Mouse (Mus musculus) ovary, postnatal 14 days (tissue): ENCODE results near the gene Fpr-rs4.
"Not testable (repeated sequence)": the region's sequence is repeated elsewhere in the genome, so short reads cannot be mapped to it uniquely, and the experiment has no call there.

Experiments used
- DNase-seq: peaks from one replicate; pipeline ENCODE4 v3.0.0; 2022; ENCODE audit warnings: low spot score

The Fpr-rs4 gene

DNA sequence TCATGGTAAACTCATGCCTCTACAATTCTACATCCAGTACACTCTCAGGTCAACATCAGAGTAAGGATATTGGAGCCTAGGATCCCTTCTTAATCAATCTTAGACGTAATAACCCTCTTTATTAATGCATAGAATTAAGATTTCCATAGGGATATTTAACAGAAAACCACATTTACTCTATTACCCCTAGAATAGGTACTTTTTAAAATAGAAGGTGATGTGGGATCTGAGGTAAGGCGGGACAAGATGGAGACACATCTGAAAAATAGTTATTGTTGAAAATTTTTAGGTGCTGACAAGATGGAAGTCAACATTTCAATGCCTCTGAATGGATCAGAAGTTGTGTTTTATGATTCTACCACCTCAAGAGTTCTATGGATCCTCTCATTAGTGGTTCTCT, at the start of gene Fpr-rs4:
Gene Fpr-rs4, plus strand, starts transcription at position 301 of the 400 bp plus-strand sequence.
- DNase-seq: no peak

DNA sequence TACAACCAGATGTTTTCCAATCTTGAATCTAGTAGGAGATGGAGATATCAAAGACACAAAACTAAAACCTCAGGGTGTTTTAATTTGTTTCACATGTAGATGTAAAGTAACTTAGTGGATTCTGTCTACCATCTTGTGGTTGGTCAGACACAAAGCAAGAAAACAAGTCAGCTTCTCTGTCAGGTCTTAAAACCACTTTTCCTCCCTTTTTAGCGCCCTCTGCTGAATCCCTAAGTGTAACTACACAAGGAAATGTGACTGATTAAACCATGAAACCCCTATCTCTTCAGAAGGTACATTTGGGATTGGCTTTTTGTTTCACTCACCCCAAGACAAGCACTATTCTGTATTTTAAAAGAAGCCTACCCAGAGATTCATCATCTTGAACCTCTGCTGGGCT, 48.1 kb upstream of the Fpr-rs4 start:
- no peak for DNase-seq

DNA sequence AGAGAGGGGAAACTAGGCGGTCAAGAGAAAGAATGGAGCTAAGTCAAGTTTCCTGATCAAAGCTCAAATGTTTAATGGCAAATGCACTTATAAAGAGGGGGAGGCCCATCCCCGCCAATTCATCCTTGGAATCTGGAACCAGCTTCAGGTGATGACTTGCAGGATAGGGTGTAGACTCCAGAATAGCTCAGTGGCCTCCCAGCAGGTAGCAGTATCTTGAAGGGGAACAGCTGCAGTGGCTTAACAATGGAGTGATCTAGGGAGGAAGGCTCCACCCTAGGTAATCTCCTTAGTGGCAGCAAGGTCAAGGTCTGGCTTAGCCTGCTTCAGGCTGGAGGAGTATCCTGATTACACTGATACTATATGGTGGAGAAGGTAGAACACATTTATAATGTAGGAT, 40.3 kb upstream of the Fpr-rs4 start:
- DNase-seq: not testable (repeated sequence)

DNA sequence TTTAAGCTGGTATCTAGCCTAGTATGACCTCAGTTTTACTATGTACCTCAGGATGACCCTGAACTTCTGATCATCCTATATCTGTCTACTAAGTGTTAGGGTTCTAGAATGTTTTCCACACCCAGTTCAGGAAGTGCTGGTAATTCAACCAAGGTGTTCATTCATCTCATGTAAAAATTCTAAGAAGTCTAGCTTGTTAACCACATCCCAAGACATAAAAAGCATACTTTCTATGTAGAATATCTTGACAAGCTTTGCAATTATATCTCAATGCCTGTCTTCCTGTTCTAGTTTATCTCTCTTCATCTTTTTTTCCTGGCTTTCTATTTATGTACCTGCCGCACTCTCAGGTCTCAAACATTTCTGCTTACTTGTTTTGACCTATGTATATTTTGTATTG, 16.8 kb upstream of the Fpr-rs4 start:
- DNase-seq: no peak

DNA sequence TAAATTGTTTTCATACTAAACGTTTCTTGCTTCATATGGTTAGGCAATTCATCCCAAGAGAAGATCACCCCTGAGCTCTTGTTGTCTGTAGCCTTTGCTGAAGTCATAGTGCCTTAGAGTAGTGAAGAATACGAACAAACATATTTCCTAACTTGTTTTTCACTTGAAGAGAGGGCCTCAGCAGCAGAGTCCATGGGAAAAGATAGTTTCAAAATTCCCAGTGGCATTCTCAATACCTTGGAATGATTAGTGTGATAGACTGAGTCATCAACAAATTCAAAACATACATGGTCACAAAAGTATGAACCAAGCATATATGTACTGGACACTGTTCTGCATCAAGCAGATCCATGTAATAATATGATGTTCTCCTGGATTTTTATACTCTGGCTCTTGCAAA, 27.6 kb downstream of the Fpr-rs4 start, which contains the start of gene Vmn2r124:
Gene Vmn2r124, plus strand, starts transcription at position 301 of the 400 bp plus-strand sequence.
- no peak for DNase-seq
